Mouse (Mus musculus) urinary bladder, postnatal 0 days (tissue): ENCODE results near the gene Wdr18. TPM values are rescaled to one million over a fixed set of nuclear protein-coding genes. Genes with fewer than 3 reads are reported as not detected.

Experiments used
- polyA plus RNA-seq: library from polyadenylated mRNA; unstranded; fragments of >200 nt; fragmentation: Nextera tagmentation; extraction: Ambion mirVana; gene quantifications from 2 replicates; pipeline ENCODE4 v1.2.1, GENCODE M21; 2015

Wdr18 gene
- polyA plus RNA-seq = 52.5 and 55.6 TPM in 2 replicates

GRCm38 (mm10) chr10:79959847-79960601, at the start of gene Wdr18:
TSS of gene Wdr18 (plus strand) at chr10:79960152.

DNA sequence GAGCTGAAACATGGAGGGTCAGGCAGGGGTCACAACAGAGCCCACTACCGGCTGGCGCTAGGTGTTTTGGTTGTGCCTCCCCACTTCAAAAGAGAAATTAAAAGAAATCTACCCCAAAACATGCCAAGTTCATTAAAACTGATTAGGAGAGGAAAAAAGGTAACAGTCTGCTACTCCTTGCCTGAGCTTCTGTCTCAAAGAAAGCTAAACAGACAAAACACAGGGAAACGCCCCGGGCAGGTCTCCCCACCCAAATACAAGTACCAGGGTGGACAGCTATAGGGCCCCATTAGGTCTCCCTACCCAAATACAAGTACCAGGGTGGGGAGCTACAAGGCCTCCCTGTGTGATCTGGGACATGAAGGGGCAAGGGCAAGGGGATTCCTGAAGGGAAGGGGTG, 49.4 kb upstream of the Wdr18 start, which contains the start of gene Gm26602:
Gene Gm26602, plus strand, starts transcription at position 301 of the 400 bp plus-strand sequence.

DNA sequence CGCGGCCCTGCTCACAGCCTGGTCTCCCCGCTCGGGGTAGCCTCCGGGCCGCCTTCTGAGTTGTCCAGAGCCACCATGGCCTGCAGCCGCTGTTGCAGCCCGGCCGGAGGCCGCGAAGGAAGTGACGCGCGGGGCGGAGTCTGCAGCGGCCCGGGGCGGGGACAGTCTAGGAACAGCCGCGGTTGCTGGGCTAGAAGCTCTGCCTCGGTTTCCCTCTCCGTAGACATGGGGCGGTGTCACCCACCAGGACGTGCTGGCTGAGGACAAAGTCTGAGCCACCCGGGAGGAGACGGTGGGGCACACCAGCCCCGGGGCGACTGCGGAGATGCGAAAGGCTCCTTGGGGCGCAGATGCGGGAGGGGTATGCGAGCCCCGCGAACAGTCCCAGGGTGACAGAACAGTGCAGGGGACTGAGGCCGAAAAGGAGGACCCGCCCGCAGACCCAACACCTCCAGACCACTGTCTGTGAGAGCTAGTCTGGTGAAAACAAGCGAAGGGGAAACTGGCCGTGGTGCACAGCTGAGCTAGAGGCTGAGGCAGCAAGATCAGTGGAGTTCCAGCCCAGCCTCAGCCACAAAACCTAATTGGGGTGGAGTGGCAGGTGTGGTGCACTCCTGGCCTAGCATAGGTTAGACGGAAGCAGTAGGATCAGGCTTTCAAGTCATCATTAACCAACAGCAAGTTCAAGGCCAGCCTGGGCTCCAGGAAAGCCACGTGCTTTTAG, 43.0 kb upstream of the Wdr18 start, which contains the start of gene Kiss1r:
Gene Kiss1r, plus strand, starts transcription at position 164 of the 724 bp plus-strand sequence.

GRCm38 (mm10) chr10:79920958-79921535, 38.9 kb upstream of the Wdr18 start, which contains the start of gene R3hdm4:
TSS of gene R3hdm4 (minus strand) at chr10:79921208.

DNA sequence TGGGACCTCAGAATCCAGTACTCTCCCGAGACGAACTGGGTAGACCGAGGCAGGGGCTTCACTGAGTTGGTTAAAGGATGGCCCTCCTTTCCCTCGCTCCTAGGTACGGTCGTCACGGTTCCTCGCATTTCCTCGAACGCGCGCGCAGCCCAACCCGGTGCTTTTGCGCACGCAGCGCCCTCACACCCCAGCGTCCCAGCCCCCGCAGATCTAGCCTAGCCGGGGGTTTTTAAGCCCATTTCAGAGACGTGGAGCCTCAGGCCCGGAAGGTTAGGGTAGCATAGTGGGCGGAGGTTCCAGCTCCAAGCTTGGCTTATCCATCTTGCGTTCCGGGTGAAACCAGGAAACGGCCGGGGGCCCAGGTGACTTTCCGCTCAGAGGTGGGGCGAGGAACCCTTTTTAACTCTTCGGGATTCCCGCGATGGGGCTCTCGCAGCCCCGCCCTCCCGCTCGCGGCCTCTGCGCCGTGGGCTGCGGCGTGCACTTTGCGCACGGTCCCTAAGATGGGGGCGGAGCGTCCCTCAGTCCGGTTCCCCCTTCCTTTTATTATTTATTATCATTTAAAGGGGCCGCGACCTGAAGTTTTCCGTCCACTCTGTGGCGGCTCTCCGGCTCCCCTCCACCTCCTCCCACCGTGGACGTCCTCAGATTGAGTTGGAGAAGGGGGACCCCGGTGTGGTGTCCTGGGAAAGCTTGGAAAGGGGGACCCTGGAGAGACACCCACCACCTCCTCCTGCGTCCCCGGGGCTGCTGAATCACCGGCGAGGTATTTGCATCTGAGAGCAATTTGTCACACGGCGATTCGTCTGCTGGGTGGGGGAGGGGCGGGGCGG, 33.2 kb upstream of the Wdr18 start, which contains the start of gene Arid3a:
Gene Arid3a, plus strand, starts transcription at position 553 of the 833 bp plus-strand sequence.

DNA sequence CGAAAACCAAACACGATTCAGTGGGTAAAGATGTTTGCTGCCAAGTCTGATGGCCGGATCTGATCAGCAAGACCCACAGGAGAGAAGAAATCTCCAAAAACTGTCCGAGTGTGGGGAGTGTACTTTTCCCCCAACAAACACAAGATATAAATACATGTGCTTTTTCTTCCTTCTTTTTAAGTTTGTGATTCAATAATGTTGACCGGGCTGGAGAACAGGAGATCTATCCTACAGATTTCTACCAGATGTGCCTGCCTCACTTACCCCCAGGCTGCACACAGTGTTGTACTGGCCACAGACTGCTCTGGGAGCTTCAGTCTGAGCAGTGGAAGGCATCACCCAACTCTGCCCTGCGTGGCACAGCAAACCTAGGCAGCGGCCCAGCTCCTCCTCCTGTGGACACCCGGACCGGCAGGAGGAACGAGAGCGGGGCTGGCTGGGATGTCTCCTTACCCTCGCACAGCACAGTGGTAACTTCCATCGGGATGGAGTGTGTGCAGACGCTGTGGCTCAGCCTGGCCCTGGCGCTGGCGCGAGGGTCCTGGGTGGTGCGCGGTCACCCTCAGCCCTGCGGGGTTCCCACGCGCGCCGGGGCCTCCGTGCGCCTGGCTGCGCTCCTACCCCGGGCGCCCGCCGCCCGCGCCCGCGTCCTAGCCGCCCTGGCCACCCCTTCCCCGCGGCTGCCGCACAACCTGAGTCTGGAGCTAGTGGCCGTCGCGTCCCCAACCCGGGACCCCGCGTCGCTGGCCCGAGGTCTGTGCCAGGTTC, 10.6 kb downstream of the Wdr18 start, which contains the start of gene Grin3b:
Gene Grin3b, plus strand, starts transcription at position 301 of the 768 bp plus-strand sequence.

DNA sequence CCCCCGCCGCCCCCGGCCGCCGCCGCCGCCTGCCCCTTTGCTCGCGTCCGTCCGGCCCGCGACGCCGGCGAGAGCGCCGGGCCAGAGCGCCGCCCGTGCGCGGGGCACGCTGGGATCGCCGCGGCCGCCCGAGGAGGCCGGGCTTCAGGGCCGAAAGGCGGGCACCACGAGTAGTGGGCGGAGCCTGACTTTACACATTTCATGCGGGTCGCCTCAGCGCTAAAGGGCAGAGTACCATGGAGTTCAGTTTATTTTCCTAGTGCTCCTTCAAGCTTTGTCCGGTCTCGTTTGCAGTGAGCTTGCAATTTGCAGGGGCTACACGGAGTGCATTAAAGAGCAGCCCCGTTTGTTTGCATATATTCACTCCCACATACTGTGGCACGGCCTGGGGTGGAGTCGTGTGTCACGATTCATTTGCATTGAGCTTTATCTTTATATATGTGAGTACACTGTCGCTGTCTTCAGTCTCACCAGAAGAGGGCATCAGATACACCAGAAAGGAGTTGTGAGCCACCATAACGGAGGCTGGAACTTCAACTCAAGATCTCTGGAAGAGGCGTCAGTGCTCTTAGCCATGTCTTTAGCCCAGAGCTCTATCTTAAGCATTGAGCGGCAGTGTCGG, 24.4 kb downstream of the Wdr18 start, which contains the start of gene Tmem259:
Gene Tmem259, minus strand, starts transcription at position 136 of the 622 bp plus-strand sequence.

GRCm38 (mm10) chr10:79988506-79989271, 28.7 kb downstream of the Wdr18 start, which contains the start of gene Cnn2:
TSS of gene Cnn2 (plus strand) at chr10:79988584.

GRCm38 (mm10) chr10:79996272-79997033, 36.5 kb downstream of the Wdr18 start, which contains the start of gene Abca7:
TSS of gene Abca7 (plus strand) at chr10:79996494.

DNA sequence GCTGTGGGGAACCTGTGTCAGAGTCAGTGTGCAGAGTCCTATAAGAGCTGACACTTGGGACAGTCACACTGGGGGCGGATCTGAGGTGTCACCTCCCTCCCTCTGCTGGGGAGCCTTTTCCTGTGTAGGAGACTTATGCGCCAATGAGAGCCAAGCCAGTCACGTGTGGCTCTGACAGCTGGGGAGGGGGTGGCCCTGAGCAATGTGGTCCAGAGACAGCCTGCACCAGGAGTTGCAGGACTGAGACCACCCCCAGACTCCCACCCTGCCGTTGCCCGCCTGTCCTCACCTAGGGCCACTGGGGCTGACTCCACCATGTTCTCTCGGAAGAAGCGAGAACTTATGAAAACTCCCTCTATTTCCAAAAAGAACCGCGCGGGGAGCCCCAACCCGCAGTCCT, 56.6 kb downstream of the Wdr18 start, which contains the start of gene Arhgap45:
Gene Arhgap45, plus strand, starts transcription at position 143 of the 400 bp plus-strand sequence.

Other genes starting within 250 kb of the Wdr18 start
- gene Hcn2, start 243.5 kb upstream of the Wdr18 start, polyA plus RNA-seq = 0.06 and 0.08 TPM in 2 replicates
- 14.4 and 14.7 TPM in 2 replicates for gene Polrmt, start 213.6 kb upstream of the Wdr18 start, polyA plus RNA-seq
- gene Fgf22, start 205.1 kb upstream of the Wdr18 start, polyA plus RNA-seq = 0.24 and 0.28 TPM in 2 replicates
- 50.7 and 60.7 TPM in 2 replicates for gene Rnf126, start 193.2 kb upstream of the Wdr18 start, polyA plus RNA-seq
- 69.7 and 87.0 TPM in 2 replicates for gene Fstl3, start 182.9 kb upstream of the Wdr18 start, polyA plus RNA-seq
- 0.12 TPM in 1 of 2 replicates, not detected in the other for gene Prss57, start 169.2 kb upstream of the Wdr18 start, polyA plus RNA-seq
- gene Palm, start 166.6 kb upstream of the Wdr18 start, polyA plus RNA-seq = 39.7 and 44.2 TPM in 2 replicates
- 1.6 and 2.9 TPM in 2 replicates for gene Misp, start 139.2 kb upstream of the Wdr18 start, polyA plus RNA-seq
- 109 and 124 TPM in 2 replicates for gene Ptbp1, start 105.7 kb upstream of the Wdr18 start, polyA plus RNA-seq
- 2.3 and 8.8 TPM in 2 replicates for gene Prtn3, start 85.7 kb upstream of the Wdr18 start, polyA plus RNA-seq
- 2.2 TPM in 2 replicates for gene Plppr3, start 85.5 kb upstream of the Wdr18 start, polyA plus RNA-seq
- 0.13 and 0.16 TPM in 2 replicates for gene Elane, start 73.9 kb upstream of the Wdr18 start, polyA plus RNA-seq
- gene Cfd, start 69.3 kb upstream of the Wdr18 start, polyA plus RNA-seq = 0.18 TPM in 1 of 2 replicates, not detected in the other
- gene Med16, start 51.2 kb upstream of the Wdr18 start, polyA plus RNA-seq = 33.5 and 34.4 TPM in 2 replicates
- not detected in 2 replicates for gene Gm26602, start 49.3 kb upstream of the Wdr18 start, polyA plus RNA-seq
- 1.2 and 1.3 TPM in 2 replicates for gene Kiss1r, start 43.2 kb upstream of the Wdr18 start, polyA plus RNA-seq
- gene R3hdm4, start 38.9 kb upstream of the Wdr18 start, polyA plus RNA-seq = 125 and 126 TPM in 2 replicates
- gene Arid3a, start 33.1 kb upstream of the Wdr18 start, polyA plus RNA-seq = 4.0 TPM in 2 replicates
- 0.07 and 0.13 TPM in 2 replicates for gene Grin3b, start 10.6 kb downstream of the Wdr18 start, polyA plus RNA-seq
- 15.3 and 18.7 TPM in 2 replicates for gene Tmem259, start 24.2 kb downstream of the Wdr18 start, polyA plus RNA-seq
- 662 and 733 TPM in 2 replicates for gene Cnn2, start 28.4 kb downstream of the Wdr18 start, polyA plus RNA-seq
- 2.9 and 3.0 TPM in 2 replicates for gene Abca7, start 36.3 kb downstream of the Wdr18 start, polyA plus RNA-seq
- gene Arhgap45, start 56.5 kb downstream of the Wdr18 start, polyA plus RNA-seq = 5.5 and 10.3 TPM in 2 replicates
- 94.2 and 108 TPM in 2 replicates for gene Polr2e, start 79.6 kb downstream of the Wdr18 start, polyA plus RNA-seq
- gene Gpx4, start 87.0 kb downstream of the Wdr18 start, polyA plus RNA-seq = 724 and 745 TPM in 2 replicates
- 14.6 and 18.7 TPM in 2 replicates for gene Sbno2, start 145.4 kb downstream of the Wdr18 start, polyA plus RNA-seq
- gene Stk11, start 155.7 kb downstream of the Wdr18 start, polyA plus RNA-seq = 11.9 and 12.4 TPM in 2 replicates
- 604 and 621 TPM in 2 replicates for gene Atp5d, start 178.5 kb downstream of the Wdr18 start, polyA plus RNA-seq
- 2.1 and 2.4 TPM in 2 replicates for gene Cbarp, start 180.7 kb downstream of the Wdr18 start, polyA plus RNA-seq
- gene Midn, start 188.1 kb downstream of the Wdr18 start, polyA plus RNA-seq = 7.5 and 7.6 TPM in 2 replicates
- 215 and 228 TPM in 2 replicates for gene Cirbp, start 205.8 kb downstream of the Wdr18 start, polyA plus RNA-seq
- 8.1 and 10.7 TPM in 2 replicates for gene 1600002K03Rik, start 212.8 kb downstream of the Wdr18 start, polyA plus RNA-seq
- 5.6 and 6.3 TPM in 2 replicates for gene Efna2, start 219.3 kb downstream of the Wdr18 start, polyA plus RNA-seq